Mouse (Mus musculus) embryonic fibroblast, embryonic 13.5 days (primary cell): ENCODE measurements at regions not wholly inside any gene's neighbourhood (a gene's known extent, or its start where the extent isn't known, plus 50 kb on each side); places are given as distances from the start of the nearest gene placed in this dataset.

Experiments
- CTCF ChIP-seq: IDR thresholded peaks from 2 replicates; pipeline ENCODE4 v1.5.1; 2011; ENCODE audit warnings: mild to moderate bottlenecking, control low read depth, low read length, moderate library complexity, borderline replicate concordance; ENCODE audit not compliant: insufficient read depth
- POLR2A ChIP-seq: IDR thresholded peaks from 2 replicates; pipeline ENCODE4 v1.6.1; 2011; ENCODE audit warnings: low read depth, mild to moderate bottlenecking, control low read depth, low read length, moderate library complexity

DNA sequence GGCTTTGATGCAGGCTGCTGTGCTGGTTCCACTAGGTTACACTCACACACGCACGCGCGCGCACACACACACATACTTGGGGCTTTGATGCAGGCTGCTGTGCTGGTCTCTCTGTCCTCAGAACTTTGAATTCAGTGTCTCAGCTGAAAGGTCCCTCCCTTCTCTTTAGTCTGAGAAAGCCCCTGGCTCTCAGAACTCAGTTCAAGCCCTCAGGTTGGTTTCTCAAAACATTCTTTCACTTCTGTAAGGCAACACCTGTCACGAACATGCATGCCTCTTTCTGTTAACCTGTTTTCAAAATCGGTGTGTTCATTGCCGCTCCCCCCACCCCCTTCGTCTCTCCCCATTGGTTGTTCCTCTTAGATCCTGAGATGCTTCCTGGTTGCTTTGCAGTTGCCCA lies 118.8 kb upstream of the Ccnd2 start:
- TF ChIP-seq CTCF (no peak), POLR2A (no peak)
